Mouse (Mus musculus): ENCODE results near the gene Ghrh. TPM values are rescaled to one million over a fixed set of nuclear protein-coding genes. Genes with fewer than 3 reads are reported as not detected.
A peak's percentile ranks its signal among the peaks of the same experiment; 100 is the strongest.

The Ghrh gene
- polyA plus RNA-seq, 1 experiment from 2014 or later: 2.4 TPM

DNA sequence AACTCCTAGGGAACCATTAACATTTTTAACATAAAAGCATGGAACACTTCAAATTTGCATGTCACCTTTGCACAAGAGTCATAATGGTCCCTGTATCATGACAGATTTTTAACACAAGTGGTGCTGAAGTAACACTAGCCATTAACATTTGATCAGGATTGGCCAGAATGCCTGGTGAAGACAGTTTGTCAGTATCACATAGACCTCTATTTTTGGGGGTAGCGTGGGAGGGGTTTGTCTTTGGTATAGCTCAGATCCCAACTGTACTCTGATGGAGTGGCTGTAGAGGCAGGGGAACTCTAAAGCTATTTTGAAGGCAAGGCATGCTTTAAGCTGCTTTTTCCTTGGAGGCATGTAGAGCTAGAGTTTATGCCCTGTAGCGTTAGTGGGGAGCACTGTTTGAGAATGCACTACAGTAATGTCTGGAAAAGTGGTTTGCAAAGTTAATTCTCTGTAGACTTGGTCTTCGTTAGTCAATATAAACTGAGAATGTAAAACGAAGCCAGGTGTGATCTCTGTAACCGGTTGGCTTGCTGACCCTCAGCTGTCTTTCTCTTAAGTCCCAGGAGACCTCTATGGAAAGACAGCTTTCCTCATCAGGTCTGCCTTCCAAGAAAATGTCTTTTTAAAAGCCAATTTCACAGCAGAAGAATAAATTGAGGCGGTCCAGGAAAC is 36.2 kb downstream of the Ghrh start:
- DNase-seq: no peak
- peaks cover 12% of the 10 kb centered on the region for H3K4me1 ChIP-seq (ENCODE audit: control insufficient read depth, insufficient read depth, low read length)
- no peak overlapping the region for H3K27ac ChIP-seq (replicated peaks; ENCODE audit: low read depth, low read length)
- H3K27me3 ChIP-seq (ENCODE audit: control insufficient read depth, insufficient read depth, low read length): no peaks in the 10 kb centered on the region
- ATAC-seq (ENCODE audit: low FRiP score, low TSS enrichment): no peak
- 84% methylated on average over 6 of the region's 6 CpGs for WGBS
- no peaks in the 10 kb centered on the region for H3K9me3 ChIP-seq (ENCODE audit: control insufficient read depth, low read length)
- peaks cover 92% of the 10 kb centered on the region for H3K36me3 ChIP-seq (ENCODE audit: control insufficient read depth, insufficient read depth, low read length)
- no peak overlapping the region for H3K4me2 ChIP-seq (ENCODE audit: low read length)
- no peak overlapping the region for H3K9ac ChIP-seq (replicated peaks; ENCODE audit: low read length)
- no peak overlapping the region for H3K4me3 ChIP-seq (replicated peaks; ENCODE audit: low read depth, low read length)

DNA sequence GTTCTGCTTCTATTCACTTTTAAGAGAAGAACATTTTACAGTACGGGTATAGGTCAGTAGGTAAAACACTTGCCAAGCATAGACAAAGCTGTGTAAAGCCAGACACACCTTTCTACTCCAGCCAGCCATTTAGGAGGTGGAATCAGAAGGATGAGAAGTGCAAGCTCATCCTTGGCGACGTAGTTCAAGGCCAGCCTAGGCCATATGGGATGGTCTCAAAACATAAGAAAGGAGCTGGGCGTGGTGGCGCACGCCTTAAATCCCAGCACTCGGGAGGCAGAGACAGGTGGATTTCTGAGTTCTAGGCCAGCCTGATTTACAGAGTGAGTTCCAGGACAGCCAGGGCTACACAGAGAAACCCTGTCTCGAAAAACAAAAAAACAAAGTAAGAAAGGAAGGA is 37.7 kb downstream of the Ghrh start:
- H3K27me3 ChIP-seq (ENCODE audit: control insufficient read depth, insufficient read depth, low read length): no peaks in the 10 kb centered on the region
- peaks cover 11% of the 10 kb centered on the region for H3K4me1 ChIP-seq (ENCODE audit: control insufficient read depth, insufficient read depth, low read length)
- ATAC-seq (ENCODE audit: low FRiP score, low TSS enrichment): no peak
- no peak overlapping the region for H3K4me3 ChIP-seq (replicated peaks; ENCODE audit: low read depth, low read length)
- H3K4me2 ChIP-seq (ENCODE audit: low read length): no peak overlapping the region
- peaks cover 89% of the 10 kb centered on the region for H3K36me3 ChIP-seq (ENCODE audit: control insufficient read depth, insufficient read depth, low read length)
- H3K9ac ChIP-seq (replicated peaks; ENCODE audit: low read length): no peak overlapping the region
- H3K9me3 ChIP-seq (ENCODE audit: control insufficient read depth, low read length): no peaks in the 10 kb centered on the region
- DNase-seq: no peak
- no peak overlapping the region for H3K27ac ChIP-seq (replicated peaks; ENCODE audit: low read depth, low read length)
- WGBS: 98% methylated on average over 8 of the region's 8 CpGs

DNA sequence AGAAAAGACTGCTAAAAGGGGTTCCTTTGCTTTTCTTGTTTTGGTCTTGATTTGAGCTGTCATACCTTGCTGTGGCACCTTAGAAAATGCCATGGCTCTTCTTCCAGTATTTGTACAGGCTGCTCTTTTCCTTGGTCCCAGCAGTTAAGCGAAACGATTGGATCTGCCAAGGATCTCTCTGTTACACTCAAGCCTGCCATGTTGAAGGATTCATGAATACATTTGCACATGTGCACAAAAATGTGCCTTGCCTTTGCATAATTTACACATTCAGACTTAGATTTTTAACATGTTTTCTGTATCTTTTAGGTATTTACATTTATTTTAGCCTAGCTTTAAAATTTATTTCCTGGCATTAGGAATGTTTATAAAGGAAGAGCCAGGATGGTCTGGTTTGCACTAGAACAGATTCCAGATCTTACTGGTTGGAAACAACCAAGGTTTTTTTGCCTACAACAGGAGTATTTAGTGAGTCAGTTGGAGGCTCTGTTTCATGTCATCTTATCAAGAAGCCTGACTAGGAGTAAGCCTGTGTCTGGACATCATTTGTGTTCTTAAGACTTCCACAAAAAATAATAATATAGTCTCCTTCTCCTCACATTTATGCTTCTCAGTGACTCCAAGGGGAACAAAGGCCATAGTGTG is 38.9 kb downstream of the Ghrh start:
- ATAC-seq (ENCODE audit: low FRiP score, low TSS enrichment) (no peak), DNase-seq (no peak)
- Histone ChIP-seq H3K4me2 (ENCODE audit: low read length) (no peak overlapping the region), H3K36me3 (ENCODE audit: control insufficient read depth, insufficient read depth, low read length) (peaks cover 91% of the 10 kb centered on the region), H3K4me1 (ENCODE audit: control insufficient read depth, insufficient read depth, low read length) (peaks cover 7% of the 10 kb centered on the region; the same call in 1 of the 2 replicates), H3K27ac (replicated peaks; ENCODE audit: low read depth, low read length) (peak overlapping the region; percentile 37; the same call in 1 of the 2 replicates), H3K9ac (replicated peaks; ENCODE audit: low read length) (no peak overlapping the region), H3K27me3 (ENCODE audit: control insufficient read depth, insufficient read depth, low read length) (no peaks in the 10 kb centered on the region), H3K4me3 (replicated peaks; ENCODE audit: low read depth, low read length) (no peak overlapping the region), H3K9me3 (ENCODE audit: control insufficient read depth, low read length) (no peaks in the 10 kb centered on the region)
- WGBS: 85% methylated on average over 2 of the region's 2 CpGs

DNA sequence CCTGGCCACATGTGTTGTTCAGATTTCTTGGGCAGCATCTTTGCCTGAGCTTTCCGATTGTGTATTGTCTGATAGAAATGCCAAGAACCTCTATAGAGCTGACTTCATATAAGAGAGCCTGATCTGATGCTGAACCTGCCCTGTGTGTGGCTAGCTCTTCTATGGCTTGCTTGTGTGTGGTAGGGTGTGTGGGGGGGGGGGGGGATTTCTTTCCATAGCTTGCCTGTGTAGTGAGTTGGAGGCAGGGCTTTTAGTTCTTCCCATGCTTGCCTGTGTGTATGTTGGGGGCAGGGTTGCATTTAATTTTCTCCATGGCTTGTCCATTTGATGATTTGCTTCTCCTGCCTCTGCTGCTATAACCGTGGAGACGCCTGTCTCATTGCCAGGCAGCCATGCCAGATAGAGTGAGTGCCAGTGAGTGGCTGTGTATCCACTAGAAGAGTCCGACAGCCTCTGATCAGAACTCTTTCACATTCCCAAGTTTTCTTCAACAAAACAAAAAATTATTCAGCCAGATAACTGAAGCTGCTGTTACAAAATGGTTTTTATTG is 39.5 kb downstream of the Ghrh start:
- no peak overlapping the region for H3K4me2 ChIP-seq (ENCODE audit: low read length)
- H3K27ac ChIP-seq (replicated peaks; ENCODE audit: low read depth, low read length): peak overlapping the region; percentile 37; the same call in 1 of the 2 replicates
- no peak overlapping the region for H3K9ac ChIP-seq (replicated peaks; ENCODE audit: low read length)
- DNase-seq: no peak
- WGBS: 72% methylated on average over 4 of the region's 4 CpGs
- peaks cover 91% of the 10 kb centered on the region for H3K36me3 ChIP-seq (ENCODE audit: control insufficient read depth, insufficient read depth, low read length)
- ATAC-seq (ENCODE audit: low FRiP score, low TSS enrichment): no peak
- H3K4me3 ChIP-seq (replicated peaks; ENCODE audit: low read depth, low read length): no peak overlapping the region
- 0 out of 2 replicates have a peak, but pooled peaks cover under 1% of the 10 kb centered on the region for H3K4me1 ChIP-seq (ENCODE audit: control insufficient read depth, insufficient read depth, low read length)
- H3K9me3 ChIP-seq (ENCODE audit: control insufficient read depth, low read length): no peaks in the 10 kb centered on the region
- no peaks in the 10 kb centered on the region for H3K27me3 ChIP-seq (ENCODE audit: control insufficient read depth, insufficient read depth, low read length)

DNA sequence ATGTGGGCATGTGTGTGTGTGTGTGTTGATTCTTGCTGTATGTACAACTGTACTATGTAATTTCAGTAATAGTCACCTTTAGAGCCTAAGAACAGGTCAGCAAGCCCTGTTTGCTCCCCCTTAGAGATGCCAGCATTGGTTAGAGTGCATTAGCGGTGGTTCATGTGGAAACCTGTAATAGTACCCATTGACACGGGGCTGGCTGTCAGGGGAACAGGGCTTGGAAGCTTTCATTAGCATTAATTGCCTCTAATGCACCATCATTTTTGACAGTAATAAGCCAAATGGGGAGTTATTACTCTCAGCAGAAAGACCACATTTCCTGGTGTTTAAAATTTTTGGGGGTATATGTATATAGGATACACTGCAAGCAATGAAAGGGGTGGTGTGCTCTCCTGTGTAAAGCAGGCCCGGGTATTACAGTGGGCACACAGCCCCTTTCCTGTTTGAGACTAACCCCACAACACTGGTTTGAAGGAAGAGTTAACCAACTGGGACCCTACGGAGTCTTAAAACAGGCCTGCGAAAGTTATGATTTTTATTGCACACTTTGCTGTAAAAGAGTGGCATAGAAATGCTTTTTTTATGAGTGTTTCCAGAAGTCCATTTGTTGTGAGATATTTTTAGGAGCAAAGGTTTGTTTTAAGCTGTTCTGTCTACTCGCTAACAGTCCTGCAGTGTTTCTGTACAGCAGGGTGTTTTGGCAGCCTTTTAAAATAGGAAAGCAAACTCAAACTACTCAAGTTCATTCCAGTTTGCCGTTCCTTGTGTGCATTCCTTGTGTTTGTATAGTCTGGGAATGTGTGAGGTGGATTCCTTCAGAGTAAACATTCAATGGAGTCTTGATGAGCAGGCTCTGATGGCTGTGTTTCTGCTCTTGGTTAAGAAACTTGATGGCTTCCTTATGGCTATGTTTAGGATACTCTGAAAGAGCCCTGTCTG is 40.9 kb downstream of the Ghrh start:
- Histone ChIP-seq H3K27me3 (ENCODE audit: control insufficient read depth, insufficient read depth, low read length) (no peaks in the 10 kb centered on the region), H3K27ac (replicated peaks; ENCODE audit: low read depth, low read length) (no peak overlapping the region), H3K36me3 (ENCODE audit: control insufficient read depth, insufficient read depth, low read length) (peaks cover 89% of the 10 kb centered on the region), H3K9ac (replicated peaks; ENCODE audit: low read length) (no peak overlapping the region), H3K4me2 (ENCODE audit: low read length) (no peak overlapping the region), H3K9me3 (ENCODE audit: control insufficient read depth, low read length) (no peaks in the 10 kb centered on the region), H3K4me1 (ENCODE audit: control insufficient read depth, insufficient read depth, low read length) (no peaks in the 10 kb centered on the region), H3K4me3 (replicated peaks; ENCODE audit: low read depth, low read length) (no peak overlapping the region)
- DNase-seq: no peak
- no peak for ATAC-seq (ENCODE audit: low FRiP score, low TSS enrichment)
- WGBS: 88% methylated on average over 7 of the region's 7 CpGs

DNA sequence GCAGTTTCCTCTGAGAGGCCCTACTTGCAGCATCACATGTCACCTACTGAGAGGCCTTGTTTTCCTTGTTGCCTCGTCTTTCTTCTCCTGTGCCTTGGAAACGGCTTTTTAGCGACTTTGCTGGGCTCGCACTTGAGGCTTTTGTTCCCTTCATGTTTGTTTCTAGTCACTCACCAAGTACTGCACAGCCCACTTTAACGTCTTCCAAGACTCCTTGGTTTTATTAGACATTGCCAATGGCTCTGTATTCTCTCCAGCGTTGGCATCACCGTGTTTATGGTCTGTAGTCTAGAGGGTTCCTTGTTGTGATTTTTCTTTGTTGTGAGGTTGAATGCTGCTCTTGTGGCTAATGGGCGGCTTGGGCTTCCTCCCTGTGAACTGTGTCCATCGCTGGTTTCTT is 44.2 kb downstream of the Ghrh start:
- Histone ChIP-seq H3K4me2 (ENCODE audit: low read length) (no peak overlapping the region), H3K27ac (replicated peaks; ENCODE audit: low read depth, low read length) (no peak overlapping the region), H3K9ac (replicated peaks; ENCODE audit: low read length) (no peak overlapping the region), H3K27me3 (ENCODE audit: control insufficient read depth, insufficient read depth, low read length) (no peaks in the 10 kb centered on the region), H3K36me3 (ENCODE audit: control insufficient read depth, insufficient read depth, low read length) (peaks cover 85% of the 10 kb centered on the region), H3K4me1 (ENCODE audit: control insufficient read depth, insufficient read depth, low read length) (no peaks in the 10 kb centered on the region), H3K9me3 (ENCODE audit: control insufficient read depth, low read length) (no peaks in the 10 kb centered on the region), H3K4me3 (replicated peaks; ENCODE audit: low read depth, low read length) (no peak overlapping the region)
- ATAC-seq (ENCODE audit: low FRiP score, low TSS enrichment) (no peak), DNase-seq (no peak)
- WGBS: 57% methylated on average over 9 of the region's 9 CpGs

DNA sequence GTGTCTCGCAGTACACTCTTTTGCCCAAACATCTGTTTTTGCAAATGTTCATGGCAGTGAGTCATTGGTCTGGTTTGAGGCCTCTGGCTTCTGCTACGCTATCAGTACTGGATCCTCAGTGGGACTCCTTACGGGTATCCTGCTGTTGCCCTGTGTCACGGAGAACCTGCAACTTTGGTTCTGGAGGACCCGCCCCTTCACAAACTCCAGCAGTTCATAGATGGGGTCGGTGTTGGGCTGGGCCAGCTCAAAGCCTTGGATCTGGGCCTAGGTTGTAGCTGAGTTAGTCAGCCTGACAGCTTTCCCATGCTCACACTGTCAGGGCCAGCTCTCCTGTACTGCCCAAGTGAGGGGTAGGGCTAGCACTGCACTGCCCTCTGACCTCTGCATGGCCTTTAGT is 47.3 kb downstream of the Ghrh start:
- WGBS: 96% methylated on average over 6 of the region's 6 CpGs
- Histone ChIP-seq H3K36me3 (ENCODE audit: control insufficient read depth, insufficient read depth, low read length) (peaks cover 90% of the 10 kb centered on the region), H3K9ac (replicated peaks; ENCODE audit: low read length) (no peak overlapping the region), H3K4me1 (ENCODE audit: control insufficient read depth, insufficient read depth, low read length) (no peaks in the 10 kb centered on the region), H3K9me3 (ENCODE audit: control insufficient read depth, low read length) (no peaks in the 10 kb centered on the region), H3K27me3 (ENCODE audit: control insufficient read depth, insufficient read depth, low read length) (no peaks in the 10 kb centered on the region), H3K4me3 (replicated peaks; ENCODE audit: low read depth, low read length) (no peak overlapping the region), H3K27ac (replicated peaks; ENCODE audit: low read depth, low read length) (no peak overlapping the region), H3K4me2 (ENCODE audit: low read length) (no peak overlapping the region)
- DNase-seq (no peak), ATAC-seq (ENCODE audit: low FRiP score, low TSS enrichment) (no peak)

DNA sequence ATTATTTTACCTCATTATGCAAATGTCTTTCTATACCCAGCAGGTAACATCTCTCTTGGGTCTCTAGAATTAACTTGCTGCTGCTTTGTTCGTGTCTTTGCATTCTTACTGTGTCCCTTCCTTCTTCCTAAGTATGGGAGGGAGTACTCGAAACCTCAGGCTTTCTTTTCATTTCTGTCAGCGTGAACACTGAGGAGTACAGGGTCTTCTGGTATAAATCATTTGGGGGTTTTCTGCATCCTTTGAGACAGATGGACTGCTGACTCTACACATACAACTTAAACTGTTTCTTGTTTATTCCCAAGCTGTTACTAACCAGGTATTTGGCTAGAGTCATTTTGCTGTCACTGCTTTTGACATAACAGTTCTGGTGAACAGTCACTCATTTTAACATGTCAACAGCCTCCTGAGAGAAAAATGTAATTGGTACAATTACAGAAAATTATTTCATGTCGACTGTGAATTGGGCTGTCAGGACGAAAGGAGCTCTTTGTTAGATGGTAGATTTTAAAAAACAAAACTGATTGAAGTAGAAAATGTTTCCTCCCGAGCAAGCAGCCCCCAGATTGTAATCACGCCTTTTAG is 51.1 kb downstream of the Ghrh start:
- no peak for DNase-seq
- H3K9ac ChIP-seq (replicated peaks; ENCODE audit: low read length): no peak overlapping the region
- H3K36me3 ChIP-seq (ENCODE audit: control insufficient read depth, insufficient read depth, low read length): peaks cover 85% of the 10 kb centered on the region
- H3K9me3 ChIP-seq (ENCODE audit: control insufficient read depth, low read length): no peaks in the 10 kb centered on the region
- H3K27ac ChIP-seq (replicated peaks; ENCODE audit: low read depth, low read length): no peak overlapping the region
- ATAC-seq (ENCODE audit: low FRiP score, low TSS enrichment): no peak
- WGBS: 78% methylated on average over 7 of the region's 7 CpGs
- no peak overlapping the region for H3K4me3 ChIP-seq (replicated peaks; ENCODE audit: low read depth, low read length)
- no peaks in the 10 kb centered on the region for H3K27me3 ChIP-seq (ENCODE audit: control insufficient read depth, insufficient read depth, low read length)
- H3K4me1 ChIP-seq (ENCODE audit: control insufficient read depth, insufficient read depth, low read length): no peaks in the 10 kb centered on the region
- H3K4me2 ChIP-seq (ENCODE audit: low read length): no peak overlapping the region
